Comparison of ENCODE assay signal across 24 mouse cellular contexts in genomic region chr2:103714412-103714811, GRCm38 (mm10). TPM values are rescaled to one million over a fixed set of nuclear protein-coding genes. Genes with fewer than 3 reads are reported as not detected.
DNase-seq lines count a peak whose midpoint lies in the region; ATAC-seq and TF ChIP-seq lines count a peak whose summit lies in the region.
"Had no signal": no experiment of that assay in that cellular context is flagged by ENCODE, and none has a peak within 500 bp of the region (broad histone marks: within the 10 kb centered on the region; RNA-seq: fewer than 3 reads in every experiment).

No protein-coding gene starts in this region.

- 0 out of 2 replicates have a peak overlapping the region, but pooled peaks have one; percentile 6 for H3K27ac ChIP-seq in heart, embryonic 11.5 days (ENCODE audit: low read depth, low read length)
- no peak overlapping the region for H3K27ac ChIP-seq in heart, embryonic 12.5 days (ENCODE audit: poor library complexity, severe bottlenecking)
- H3K27ac ChIP-seq in liver, adult 2 months (replicated peaks; ENCODE audit: insufficient read depth, low read depth, low read length) = peak overlapping the region; percentile 86
- H3K27ac ChIP-seq in stomach, postnatal 0 days (replicated peaks) = no peak overlapping the region
- H3K27ac ChIP-seq: embryonic facial prominence, embryonic 13.5 days; hindbrain, embryonic 14.5 days; kidney, postnatal 0 days; limb, embryonic 10.5 days; limb, embryonic 15.5 days; lung, embryonic 15.5 days; midbrain, embryonic 10.5 days; midbrain, embryonic 15.5 days; neural tube, embryonic 15.5 days had no signal

- no peaks in the 10 kb centered on the region for H3K79me2 ChIP-seq in liver, adult 2 months (ENCODE audit: control insufficient read depth, insufficient read depth, low read length)

- no peak overlapping the region for H3K4me3 ChIP-seq in heart, embryonic 11.5 days (ENCODE audit: low read depth, low read length)
- H3K4me3 ChIP-seq in heart, embryonic 12.5 days = no peak overlapping the region
- H3K4me3 ChIP-seq in liver, adult 2 months (ENCODE audit: insufficient read depth, low read depth, low read length) = peak overlapping the region; percentile 17; the same call in 1 of the 2 replicates
- H3K4me3 ChIP-seq in stomach, postnatal 0 days (ENCODE audit: low read depth, low read length) = no peak overlapping the region
- H3K4me3 ChIP-seq: embryonic facial prominence, embryonic 13.5 days; erythroblast, embryonic 14.5 days; limb, embryonic 10.5 days; limb, embryonic 15.5 days; lung, embryonic 15.5 days; midbrain, embryonic 10.5 days; midbrain, embryonic 15.5 days; neural tube, embryonic 15.5 days had no signal

- H3K9ac ChIP-seq in heart, embryonic 11.5 days (ENCODE audit: low read depth, low read length) = no peak overlapping the region
- no peak overlapping the region for H3K9ac ChIP-seq in heart, embryonic 12.5 days
- peak overlapping the region; percentile 53 for H3K9ac ChIP-seq in liver, adult 2 months (ENCODE audit: low read depth, low read length)
- H3K9ac ChIP-seq in stomach, postnatal 0 days (ENCODE audit: low read length) = no peak overlapping the region
- H3K9ac ChIP-seq: embryonic facial prominence, embryonic 13.5 days; hindbrain, embryonic 14.5 days; limb, embryonic 15.5 days; lung, embryonic 15.5 days; midbrain, embryonic 15.5 days; neural tube, embryonic 15.5 days had no signal

- peak; percentile 21; the same call in 1 of the 2 replicates for TF ChIP-seq POLR2A in liver, adult 2 months (IDR thresholded peaks at IDR 0.05; ENCODE audit: extremely low read depth, insufficient read depth, low read length)

- WGBS in heart, embryonic 11.5 days (ENCODE audit: insufficient replicate concordance) = 75% methylated on average over 4 of the region's 4 CpGs
- 68% methylated on average over 4 of the region's 4 CpGs for WGBS in heart, embryonic 12.5 days
- WGBS in liver, adult 2 months = 18% methylated on average over 4 of the region's 4 CpGs
- WGBS in stomach, postnatal 0 days = 60% methylated on average over 4 of the region's 4 CpGs

- H3K27me3 ChIP-seq in heart, embryonic 11.5 days (ENCODE audit: control insufficient read depth, insufficient read depth, low read length) = no peaks in the 10 kb centered on the region
- no peaks in the 10 kb centered on the region for H3K27me3 ChIP-seq in heart, embryonic 12.5 days (replicated peaks)
- H3K27me3 ChIP-seq in liver, adult 2 months (ENCODE audit: control insufficient read depth, insufficient read depth, low read length) = no peaks in the 10 kb centered on the region
- H3K27me3 ChIP-seq in stomach, postnatal 0 days (ENCODE audit: control insufficient read depth, insufficient read depth, low read length) = no peaks in the 10 kb centered on the region
- H3K27me3 ChIP-seq: embryonic facial prominence, embryonic 13.5 days; limb, embryonic 15.5 days; midbrain, embryonic 15.5 days; neural tube, embryonic 15.5 days; Patski had no signal

- TF ChIP-seq CTCF in liver, adult 2 months (IDR thresholded peaks at IDR 0.05; ENCODE audit: low read depth, low read length) = no peak
- no peak for TF ChIP-seq CTCF in stomach, postnatal 0 days (IDR thresholded peaks at IDR 0.05; ENCODE audit: low read depth)

- H3K9me3 ChIP-seq in heart, embryonic 11.5 days (replicated peaks; ENCODE audit: control insufficient read depth, low read length) = no peaks in the 10 kb centered on the region
- H3K9me3 ChIP-seq in heart, embryonic 12.5 days (replicated peaks) = no peaks in the 10 kb centered on the region
- no peaks in the 10 kb centered on the region for H3K9me3 ChIP-seq in stomach, postnatal 0 days (ENCODE audit: control insufficient read depth, low read length)
- H3K9me3 ChIP-seq: embryonic facial prominence, embryonic 13.5 days; limb, embryonic 10.5 days; limb, embryonic 15.5 days; lung, embryonic 15.5 days; midbrain, embryonic 10.5 days; midbrain, embryonic 15.5 days; neural tube, embryonic 15.5 days had no signal

- peak; percentile 63 to 76 for DNase-seq in cerebellum, postnatal 10 days
- no peak for DNase-seq in cerebellum, adult 11 months
- DNase-seq in liver, adult 2 months (ENCODE audit: extremely low read depth, low read depth, low spot score) = peak; percentile 88
- DNase-seq in liver = no peak
- peak; percentile 29 for DNase-seq in stomach, postnatal 0 days (ENCODE audit: low spot score)
- DNase-seq: adrenal gland, postnatal 14 days; gastrocnemius, postnatal 14 days; heart, postnatal 36 days; retina, postnatal 1 day; right cerebral cortex, postnatal 14 days had no signal

- no peak for TF ChIP-seq EP300 in stomach, postnatal 0 days (optimal IDR thresholded peaks at IDR 0.05)

- no peak overlapping the region for H3K4me2 ChIP-seq in heart, embryonic 11.5 days
- no peak overlapping the region for H3K4me2 ChIP-seq in heart, embryonic 12.5 days
- no peak overlapping the region for H3K4me2 ChIP-seq in stomach, postnatal 0 days (replicated peaks; ENCODE audit: low read depth)
- H3K4me2 ChIP-seq: embryonic facial prominence, embryonic 13.5 days; hindbrain, embryonic 14.5 days; limb, embryonic 15.5 days; lung, embryonic 15.5 days; midbrain, embryonic 15.5 days; neural tube, embryonic 15.5 days had no signal

- ATAC-seq in heart, embryonic 11.5 days (replicated peaks; ENCODE audit: insufficient number of reproducible peaks, low FRiP score, low TSS enrichment) = no peak
- no peak for ATAC-seq in heart, embryonic 12.5 days (ENCODE audit: insufficient number of reproducible peaks, low FRiP score)
- 0 out of 2 replicates have a peak, but pooled peaks have one; percentile 22 for ATAC-seq in stomach, postnatal 0 days (ENCODE audit: low FRiP score, low TSS enrichment)
- ATAC-seq: forebrain, embryonic 16.5 days; midbrain, embryonic 15.5 days; Patski had no signal

- peaks cover 9% of the 10 kb centered on the region for H3K4me1 ChIP-seq in heart, embryonic 11.5 days (ENCODE audit: control insufficient read depth, insufficient read depth, low read length)
- peaks cover 18% of the 10 kb centered on the region for H3K4me1 ChIP-seq in heart, embryonic 12.5 days (replicated peaks)
- peaks cover 29% of the 10 kb centered on the region for H3K4me1 ChIP-seq in liver, adult 2 months (ENCODE audit: control insufficient read depth, insufficient read depth, low read length)
- H3K4me1 ChIP-seq in stomach, postnatal 0 days (replicated peaks; ENCODE audit: control insufficient read depth, insufficient read depth) = no peaks in the 10 kb centered on the region
- H3K4me1 ChIP-seq: embryonic facial prominence, embryonic 13.5 days; limb, embryonic 15.5 days; midbrain, embryonic 10.5 days; midbrain, embryonic 15.5 days; neural tube, embryonic 15.5 days had no signal

- peaks cover 28% of the 10 kb centered on the region for H3K36me3 ChIP-seq in heart, embryonic 11.5 days (ENCODE audit: control insufficient read depth, insufficient read depth, low read length)
- peaks cover 77% of the 10 kb centered on the region for H3K36me3 ChIP-seq in heart, embryonic 12.5 days
- H3K36me3 ChIP-seq in liver, adult 2 months (ENCODE audit: control insufficient read depth, insufficient read depth, low read length) = no peaks in the 10 kb centered on the region
- H3K36me3 ChIP-seq in stomach, postnatal 0 days (ENCODE audit: control insufficient read depth, insufficient read depth, low read length) = peaks cover 2% of the 10 kb centered on the region; the same call in 1 of the 2 replicates

RNA-seq across cellular contexts. Expression of gene Nat10, which starts 46.7 kb away (rescaled TPM):
- 15.3 and 18.0 TPM in 2 replicates for polyA plus RNA-seq in heart, embryonic 11.5 days (2014; fragmentation: Nextera tagmentation; extraction: Ambion mirVana)
- polyA plus RNA-seq in heart, embryonic 12.5 days (2016; fragmentation: Nextera tagmentation; extraction: Ambion mirVana) = 17.2 and 19.1 TPM in 2 replicates
- total RNA-seq in liver, adult 2 months (2014; rRNA removed) = 8.8 and 8.9 TPM in 2 replicates
- polyA plus RNA-seq in liver, adult 2 months (2012; rRNA removed) = 16.3 and 28.7 TPM in 2 replicates
- polyA plus RNA-seq in stomach, postnatal 0 days (2015; fragmentation: Nextera tagmentation; extraction: Ambion mirVana) = 8.8 and 8.9 TPM in 2 replicates

Comparison
In these comparisons a context has a peak if more than half of its experiments do, and no peak if none do; other contexts are left out.
1. DNase-seq: peak in cerebellum, postnatal 10 days (2 of 2), liver, adult 2 months (single experiment) and stomach, postnatal 0 days (single experiment); none in cerebellum, adult 11 months (single experiment) and liver (single experiment).
2. H3K27ac ChIP-seq: peak in heart, embryonic 11.5 days (single experiment) and liver, adult 2 months (single experiment); none in heart, embryonic 12.5 days (single experiment) and stomach, postnatal 0 days (single experiment).